Mouse (Mus musculus) C2C12 (cell line): Measurements from ENCODE around the gene Pcdh9.

ENCODE experiments used
- CEBPB ChIP-seq: IDR thresholded peaks from one replicate; pipeline ENCODE4 v1.6.1; 2011; ENCODE audit warnings: low read depth, mild to moderate bottlenecking, control low read depth, moderate library complexity
- CTCF ChIP-seq: IDR thresholded peaks from one replicate; pipeline ENCODE4 v1.5.1; 2011; ENCODE audit not compliant: control insufficient read depth, insufficient read depth, insufficient read length
- MAX ChIP-seq: IDR thresholded peaks from one replicate; pipeline ENCODE4 v1.6.1; 2011; ENCODE audit warnings: mild to moderate bottlenecking, control low read depth
- MYOD1 ChIP-seq: IDR thresholded peaks from one replicate; pipeline ENCODE4 v1.6.1; 2011; ENCODE audit warnings: low read depth; ENCODE audit not compliant: control insufficient read depth, insufficient read length
- USF1 ChIP-seq: IDR thresholded peaks from one replicate; pipeline ENCODE4 v1.6.1; 2011; ENCODE audit warnings: low read depth, mild to moderate bottlenecking, control low read depth, moderate library complexity

DNA sequence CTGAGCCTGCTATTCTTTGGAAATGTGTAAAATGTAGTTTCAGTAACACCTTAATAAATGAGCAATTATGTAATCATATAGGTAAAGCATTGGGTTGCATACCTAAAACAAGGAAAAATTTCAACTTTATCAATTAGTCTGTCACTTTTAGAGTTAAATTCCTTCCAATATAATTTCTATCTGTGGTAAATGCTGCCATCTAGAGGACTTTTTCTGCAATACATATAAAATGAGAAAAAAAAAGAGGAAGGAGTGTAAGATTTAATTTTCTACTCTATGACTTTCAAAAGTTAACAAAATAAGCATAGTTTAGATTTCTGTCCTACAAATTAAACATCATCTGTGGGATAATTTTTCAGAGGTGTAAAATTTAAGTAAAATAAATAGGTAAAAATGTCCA is 8.1 kb upstream of the Pcdh9 start:
- TF ChIP-seq CEBPB (no peak), CTCF (no peak), MYOD1 (no peak), USF1 (no peak), MAX (no peak)
